Comparison of ENCODE assay signal across 10 mouse cellular contexts in genomic region chr17:26276711-26277110, GRCm38 (mm10). TPM values are rescaled to one million over a fixed set of nuclear protein-coding genes. Genes with fewer than 3 reads are reported as not detected.
A peak's percentile ranks its signal among the peaks of the same experiment; 100 is the strongest.
DNase-seq lines count a peak whose midpoint lies in the region; ATAC-seq and TF ChIP-seq lines count a peak whose summit lies in the region.
"Had no signal": no experiment of that assay in that cellular context is flagged by ENCODE, and none has a peak within 500 bp of the region (broad histone marks: within the 10 kb centered on the region; RNA-seq: fewer than 3 reads in every experiment).

No protein-coding gene starts in this region.

- no peak overlapping the region for H3K4me3 ChIP-seq in cerebellum, adult 2 months (replicated peaks; ENCODE audit: insufficient read depth, low read depth, low read length)
- H3K4me3 ChIP-seq in layer of hippocampus, adult 2 months, result no peak overlapping the region
- H3K4me3 ChIP-seq in hindbrain, postnatal 0 days (ENCODE audit: low read length), result no peak overlapping the region
- H3K4me3 ChIP-seq: heart, embryonic 13.5 days had no signal

- H3K4me2 ChIP-seq in hindbrain, postnatal 0 days (ENCODE audit: low read depth, low read length), result no peak overlapping the region
- H3K4me2 ChIP-seq: heart, embryonic 13.5 days had no signal

- H3K36me3 ChIP-seq in hindbrain, postnatal 0 days (ENCODE audit: insufficient read depth, low read length), result peaks cover 49% of the 10 kb centered on the region

- no peak for DNase-seq in cerebellum, adult 2 months
- no peak for DNase-seq in cerebellum, adult 11-12 months
- peak in 1 of 2 experiments; percentile 24 for DNase-seq in layer of hippocampus, adult 2 months (ENCODE audit: low spot score in 2 of 2)
- DNase-seq in layer of hippocampus, adult 8-10 months (ENCODE audit: low spot score in 2 of 2), result no peak
- peak; percentile 61 for DNase-seq in ES-CJ7 (ENCODE audit: low read depth, low spot score)
- peak; percentile 65 for DNase-seq in hindbrain, postnatal 0 days (ENCODE audit: low spot score)

- no peak overlapping the region for H3K27ac ChIP-seq in cerebellum, adult 2 months (ENCODE audit: insufficient read depth, low read length)
- no peak overlapping the region for H3K27ac ChIP-seq in layer of hippocampus, adult 2 months
- no peak overlapping the region for H3K27ac ChIP-seq in hindbrain, postnatal 0 days
- H3K27ac ChIP-seq: heart, embryonic 13.5 days; macrophage had no signal

- no peaks in the 10 kb centered on the region for H3K9me3 ChIP-seq in hindbrain, postnatal 0 days (ENCODE audit: low read length)
- H3K9me3 ChIP-seq: heart, embryonic 13.5 days had no signal

- H3K27me3 ChIP-seq in cerebellum, adult 2 months (ENCODE audit: control insufficient read depth, insufficient read depth, low read length), result no peaks in the 10 kb centered on the region
- no peaks in the 10 kb centered on the region for H3K27me3 ChIP-seq in hindbrain, postnatal 0 days (ENCODE audit: insufficient read depth, low read length)
- H3K27me3 ChIP-seq: heart, embryonic 13.5 days had no signal

- TF ChIP-seq CTCF in cerebellum, adult 2 months (IDR thresholded peaks at IDR 0.05; ENCODE audit: borderline replicate concordance, insufficient read depth, low read depth, low read length), result peak; percentile 33; the same call in 1 of the 2 replicates
- peak; percentile 81 for TF ChIP-seq CTCF in layer of hippocampus, adult 2 months (conservative IDR thresholded peaks at IDR 0.05)
- peak; percentile 80 for TF ChIP-seq CTCF in hindbrain, postnatal 0 days (IDR thresholded peaks at IDR 0.05; ENCODE audit: low read depth)

- H3K4me1 ChIP-seq in cerebellum, adult 2 months (ENCODE audit: control insufficient read depth, insufficient read depth, low read length), result no peaks in the 10 kb centered on the region
- H3K4me1 ChIP-seq in hindbrain, postnatal 0 days (ENCODE audit: insufficient read depth, low read length), result no peaks in the 10 kb centered on the region

- no peak for ATAC-seq in hindbrain, postnatal 0 days
- peak; percentile 36; the same call in 1 of the 2 replicates for ATAC-seq in neutrophil, adult 5-6 weeks (ENCODE audit: extremely low read depth, insufficient number of reproducible peaks, low FRiP score, poor library complexity, severe bottlenecking)
- ATAC-seq in granulocyte monocyte progenitor cell, adult 5-6 weeks (replicated peaks; ENCODE audit: poor library complexity, severe bottlenecking), result no peak

- WGBS in cerebellum, adult 2 months, result 88% methylated on average over 4 of the region's 4 CpGs
- WGBS in hindbrain, postnatal 0 days, result 93% methylated on average over 4 of the region's 4 CpGs

- no peak overlapping the region for H3K9ac ChIP-seq in hindbrain, postnatal 0 days (replicated peaks; ENCODE audit: low read length)
- H3K9ac ChIP-seq: heart, embryonic 13.5 days had no signal

- no peak for TF ChIP-seq POLR2A in cerebellum, adult 2 months (IDR thresholded peaks at IDR 0.05; ENCODE audit: borderline replicate concordance, insufficient read depth, low read length)

RNA-seq across cellular contexts. Expression of gene Luc7l, which starts 24.0 kb away (rescaled TPM):
- polyA plus RNA-seq in cerebellum, adult 2 months (2012; rRNA removed), result 52.5 and 54.9 TPM in 2 replicates
- total RNA-seq in layer of hippocampus, adult 2 months (2021), result 10 to 100 TPM; 87.5 to 91.9 TPM
- total RNA-seq in layer of hippocampus, adult 8-10 months (2022), result 10 to 100 TPM; 70.6 to 97.4 (median 89.0) TPM
- total RNA-seq in hindbrain, postnatal 0 days (2014; rRNA removed), result 81.8 and 82.7 TPM in 2 replicates
- 84.5 and 91.1 TPM in 2 replicates for polyA plus RNA-seq in hindbrain, postnatal 0 days (2015; fragmentation: Nextera tagmentation; extraction: Ambion mirVana)
- total RNA-seq in neutrophil, adult 5-6 weeks (2017), result 99.0 and 102 TPM in 2 replicates
- 63.7 and 74.9 TPM in 2 replicates for total RNA-seq in granulocyte monocyte progenitor cell, adult 5-6 weeks (2014; fragmentation: Nextera tagmentation)
- 60.0 and 122 TPM in 2 replicates for total RNA-seq in granulocyte monocyte progenitor cell, adult 5-6 weeks (2017)

RNA-seq across cellular contexts. Expression of gene Fam234a, which starts 32.7 kb away (rescaled TPM):
- 30.3 and 34.3 TPM in 2 replicates for polyA plus RNA-seq in cerebellum, adult 2 months (2012; rRNA removed)
- 10 to 100 TPM; 18.8 to 21.0 TPM for total RNA-seq in layer of hippocampus, adult 2 months (2021)
- total RNA-seq in layer of hippocampus, adult 8-10 months (2022), result 10 to 100 TPM; 19.4 to 25.6 (median 21.6) TPM
- total RNA-seq in hindbrain, postnatal 0 days (2014; rRNA removed), result 42.4 and 42.6 TPM in 2 replicates
- polyA plus RNA-seq in hindbrain, postnatal 0 days (2015; fragmentation: Nextera tagmentation; extraction: Ambion mirVana), result 34.9 and 37.5 TPM in 2 replicates
- 17.6 and 18.3 TPM in 2 replicates for total RNA-seq in neutrophil, adult 5-6 weeks (2017)
- total RNA-seq in granulocyte monocyte progenitor cell, adult 5-6 weeks (2014; fragmentation: Nextera tagmentation), result 12.8 and 15.4 TPM in 2 replicates
- total RNA-seq in granulocyte monocyte progenitor cell, adult 5-6 weeks (2017), result 5.1 and 6.1 TPM in 2 replicates

Comparison
In these comparisons a context has a peak if more than half of its experiments do, and no peak if none do; other contexts are left out.
1. DNase-seq: peak in ES-CJ7 (single experiment) and hindbrain, postnatal 0 days (single experiment); none in cerebellum, adult 2 months (0 of 2), cerebellum, adult 11-12 months (single experiment) and layer of hippocampus, adult 8-10 months (0 of 2).
2. Peak in every context shown above with its lines, with median percentiles within 50 percentile points of each other: CTCF ChIP-seq.